ENCODE assay signal across 29 mouse cellular contexts in the genomic region with DNA sequence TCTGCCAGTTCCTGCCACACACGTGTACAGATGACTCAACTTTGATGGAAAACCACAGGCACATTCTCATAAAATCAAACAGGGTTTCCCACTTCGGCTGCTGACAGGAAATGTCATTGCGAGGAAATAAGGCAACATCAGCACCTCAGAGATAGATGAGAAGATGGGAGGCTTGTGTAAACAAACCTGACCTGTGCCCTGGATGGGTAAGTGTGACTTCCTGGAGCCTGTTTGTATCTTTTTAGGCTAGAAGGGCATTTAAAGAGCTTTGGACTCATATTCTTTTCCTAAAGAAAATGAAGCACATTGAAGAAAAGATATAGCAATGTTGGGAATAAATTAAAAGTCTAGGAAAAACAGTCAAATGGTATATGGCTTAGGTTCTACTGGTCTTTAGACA.
DNase-seq lines count a peak whose midpoint lies in the region; ATAC-seq and TF ChIP-seq lines count a peak whose summit lies in the region.
"Had no signal": no experiment of that assay in that cellular context is flagged by ENCODE, and none has a peak within 500 bp of the region (broad histone marks: within the 10 kb centered on the region; RNA-seq: fewer than 3 reads in every experiment).

No protein-coding gene starts in this region.

- WGBS in lung, embryonic 14.5 days: 10% methylated on average over 3 of the region's 3 CpGs
- WGBS in lung, adult 2 months: 5% methylated on average over 3 of the region's 3 CpGs

- no peaks in the 10 kb centered on the region for H3K36me3 ChIP-seq in lung, embryonic 14.5 days (ENCODE audit: insufficient read depth)
- H3K36me3 ChIP-seq: G1E; heart, embryonic 12.5 days; heart, embryonic 15.5 days; hindbrain, embryonic 10.5 days; hindbrain, embryonic 13.5 days; intestine, embryonic 15.5 days had no signal

- no peak for TF ChIP-seq POLR2A in lung, adult 2 months (IDR thresholded peaks at IDR 0.05; ENCODE audit: borderline replicate concordance, extremely low read depth, low read depth, low read length)

- no peak overlapping the region for H3K9ac ChIP-seq in lung, embryonic 14.5 days
- H3K9ac ChIP-seq: forebrain, postnatal 0 days; heart, embryonic 12.5 days; heart, embryonic 15.5 days; hindbrain, embryonic 13.5 days; intestine, embryonic 15.5 days had no signal

- H3K4me1 ChIP-seq in lung, embryonic 14.5 days (ENCODE audit: insufficient read depth): no peaks in the 10 kb centered on the region
- no peaks in the 10 kb centered on the region for H3K4me1 ChIP-seq in lung, adult 2 months (ENCODE audit: control insufficient read depth, insufficient read depth, low read length)
- H3K4me1 ChIP-seq: heart, embryonic 12.5 days; heart, embryonic 15.5 days; hindbrain, embryonic 10.5 days; hindbrain, embryonic 13.5 days; intestine, embryonic 15.5 days had no signal

- H3K27me3 ChIP-seq in lung, embryonic 14.5 days (ENCODE audit: insufficient read depth, low read length): no peaks in the 10 kb centered on the region
- H3K27me3 ChIP-seq: CH12.LX; heart, embryonic 12.5 days; heart, embryonic 15.5 days; hindbrain, embryonic 13.5 days; intestine, embryonic 15.5 days had no signal

- H3K4me2 ChIP-seq in lung, embryonic 14.5 days: no peak overlapping the region
- H3K4me2 ChIP-seq: heart, embryonic 12.5 days; heart, embryonic 15.5 days; hindbrain, embryonic 13.5 days; intestine, embryonic 15.5 days had no signal

- no peak overlapping the region for H3K27ac ChIP-seq in lung, embryonic 14.5 days (ENCODE audit: low read depth)
- H3K27ac ChIP-seq: gastrocnemius, adult 2 months; heart, embryonic 15.5 days; hindbrain, embryonic 10.5 days; hindbrain, embryonic 13.5 days; intestine, embryonic 15.5 days had no signal

- intact Hi-C loops in gastrocnemius, postnatal 36 days (cut with DNase I): no loop called here

- no peak for TF ChIP-seq CTCF in lung, embryonic 14.5 days (IDR thresholded peaks at IDR 0.05; ENCODE audit: low read depth)
- TF ChIP-seq CTCF in lung, adult 2 months (IDR thresholded peaks at IDR 0.05; ENCODE audit: insufficient read depth, low read length): no peak

- peak; percentile 28 for DNase-seq in lung, embryonic 14.5 days
- no peak for DNase-seq in lung, adult 2 months
- DNase-seq in 3T3-L1 (ENCODE audit: low read depth, low spot score): peak; percentile 64
- peak; percentile 1 for DNase-seq in 416B (ENCODE audit: low read depth)
- peak; percentile 24 for DNase-seq in embryo, embryonic 10.5 days (ENCODE audit: low spot score)
- no peak for DNase-seq in layer of hippocampus, adult 8-10 months (ENCODE audit: low spot score in 2 of 2)
- DNase-seq in left cerebral cortex, adult 11 months (ENCODE audit: low spot score): no peak
- no peak for DNase-seq in gastrocnemius, postnatal 36 days
- DNase-seq: adrenal gland, adult 2 months; adrenal gland, postnatal 14 days; B cell, adult 2 months; cerebellum, adult 11 months; cerebellum, adult 2 months; cerebellum, adult 9-11 months; cerebellum, postnatal 36 days; forebrain, postnatal 0 days; gastrocnemius, adult 2 months; gastrocnemius, postnatal 14 days; heart, postnatal 10 days; heart, postnatal 36 days had no signal

- H3K9me3 ChIP-seq in lung, embryonic 14.5 days (ENCODE audit: low read depth, low read length): no peaks in the 10 kb centered on the region
- H3K9me3 ChIP-seq: heart, embryonic 12.5 days; heart, embryonic 15.5 days; hindbrain, embryonic 10.5 days; hindbrain, embryonic 13.5 days; intestine, embryonic 15.5 days had no signal

- no peak overlapping the region for H3K4me3 ChIP-seq in lung, embryonic 14.5 days (ENCODE audit: low read depth, low read length)
- H3K4me3 ChIP-seq in lung, adult 2 months (replicated peaks; ENCODE audit: extremely low read depth, low read depth, low read length): no peak overlapping the region
- H3K4me3 ChIP-seq: gastrocnemius, adult 2 months; heart, embryonic 12.5 days; heart, embryonic 15.5 days; hindbrain, embryonic 10.5 days; hindbrain, embryonic 13.5 days; intestine, embryonic 15.5 days had no signal

- ATAC-seq in lung, embryonic 14.5 days (ENCODE audit: insufficient read depth): no peak
- ATAC-seq: forebrain, embryonic 14.5 days; forebrain, postnatal 0 days; hindbrain, embryonic 16.5 days; intestine, embryonic 15.5 days had no signal

Comparison
In these comparisons a context has a peak if more than half of its experiments do, and no peak if none do; other contexts are left out.
1. DNase-seq: peak in lung, embryonic 14.5 days (single experiment), 3T3-L1 (single experiment), 416B (single experiment) and embryo, embryonic 10.5 days (single experiment); none in lung, adult 2 months (single experiment), layer of hippocampus, adult 8-10 months (0 of 2), left cerebral cortex, adult 11 months (single experiment) and gastrocnemius, postnatal 36 days (0 of 2).